Mouse (Mus musculus): ENCODE measurements around the gene Snn. TPM values are rescaled to one million over a fixed set of nuclear protein-coding genes. Genes with fewer than 3 reads are reported as not detected.

Snn gene
- total RNA-seq, 2 experiments from 2014 or later: 269 to 310 TPM

GRCm38 (mm10) chr16:11043239-11043638, 17.5 kb upstream of the Snn start:
- intact Hi-C loops (cut with DNase I): no loop called here
- DNase-seq: no peak

GRCm38 (mm10) chr16:11046437-11046836, 14.3 kb upstream of the Snn start:
- intact Hi-C loops (cut with DNase I): no loop called here
- no peak for DNase-seq

GRCm38 (mm10) chr16:11047130-11047529, 13.6 kb upstream of the Snn start:
- intact Hi-C loops (cut with DNase I): no loop called here
- DNase-seq: no peak

- intact Hi-C loops (cut with DNase I): no loop called here
- DNase-seq: no peak
Observed at GRCm38 (mm10) chr16:11050226-11050625, 10.5 kb upstream of the Snn start.

- DNase-seq: no peak
- intact Hi-C loops (cut with DNase I): no loop called here
Observed at GRCm38 (mm10) chr16:11051134-11051533, 9.6 kb upstream of the Snn start.

GRCm38 (mm10) chr16:11054409-11054808, 6.3 kb upstream of the Snn start:
- intact Hi-C loops (cut with DNase I): no loop called here
- DNase-seq: no peak

GRCm38 (mm10) chr16:11054871-11055270, 5.9 kb upstream of the Snn start:
- no peak for DNase-seq
- intact Hi-C loops (cut with DNase I): no loop called here

- no peak for DNase-seq
- intact Hi-C loops (cut with DNase I): no loop called here
Observed at GRCm38 (mm10) chr16:11055916-11056315, 4.8 kb upstream of the Snn start.

- DNase-seq: peak; percentile 90
- intact Hi-C loops (cut with DNase I): no loop called here
Observed at GRCm38 (mm10) chr16:11062794-11063721, 2.3 kb downstream of the Snn start.

GRCm38 (mm10) chr16:11064341-11064740, 3.6 kb downstream of the Snn start:
- DNase-seq: no peak
- intact Hi-C loops (cut with DNase I): no loop called here

GRCm38 (mm10) chr16:11064742-11065141, 4.0 kb downstream of the Snn start:
- intact Hi-C loops (cut with DNase I): no loop called here
- peak; percentile 38 for DNase-seq

GRCm38 (mm10) chr16:11065431-11065830, 4.7 kb downstream of the Snn start:
- intact Hi-C loops (cut with DNase I): no loop called here
- no peak for DNase-seq

- intact Hi-C loops (cut with DNase I): no loop called here
- DNase-seq: peak; percentile 99
Observed at GRCm38 (mm10) chr16:11066029-11066832, 5.5 kb downstream of the Snn start, which contains the start of gene Litaf. TSS of gene Litaf (minus strand) at chr16:11066157.

GRCm38 (mm10) chr16:11066833-11067191, 6.1 kb downstream of the Snn start:
- DNase-seq: peak; percentile 72
- intact Hi-C loops (cut with DNase I): no loop called here

GRCm38 (mm10) chr16:11068666-11069065, 7.9 kb downstream of the Snn start:
- intact Hi-C loops (cut with DNase I): no loop called here
- DNase-seq: no peak

GRCm38 (mm10) chr16:11069271-11069670, 8.5 kb downstream of the Snn start:
- intact Hi-C loops (cut with DNase I): no loop called here
- no peak for DNase-seq

GRCm38 (mm10) chr16:11069710-11070420, 9.1 kb downstream of the Snn start:
- intact Hi-C loops (cut with DNase I): no loop called here
- DNase-seq: no peak

GRCm38 (mm10) chr16:11071176-11071575, 10.4 kb downstream of the Snn start:
- DNase-seq: peak; percentile 71
- intact Hi-C loops (cut with DNase I): no loop called here

- no peak for DNase-seq
- intact Hi-C loops (cut with DNase I): no loop called here
Observed at GRCm38 (mm10) chr16:11071887-11072286, 11.1 kb downstream of the Snn start.

GRCm38 (mm10) chr16:11072454-11072853, 11.7 kb downstream of the Snn start:
- peak; percentile 40 for DNase-seq
- intact Hi-C loops (cut with DNase I): no loop called here

- peak; percentile 50 for DNase-seq
- intact Hi-C loops (cut with DNase I): no loop called here
Observed at GRCm38 (mm10) chr16:11073060-11073459, 12.3 kb downstream of the Snn start.

Measured in left cerebral cortex, postnatal 4 days (tissue).